Mouse (Mus musculus) liver, embryonic 14.5 days (tissue): Measurements from ENCODE around the gene Rxra. TPM values are rescaled to one million over a fixed set of nuclear protein-coding genes. Genes with fewer than 3 reads are reported as not detected.

Experiments used
- ATAC-seq: fragments of 200-750 bp; cut with Nextera tagmentation; 2 replicates; pipeline ENCODE4 v1.8.0; 2017; ENCODE audit warnings: moderate number of reproducible peaks, mild to moderate bottlenecking, moderate library complexity; ENCODE audit not compliant: insufficient read depth
- DNase-seq, 3 experiments: peaks; one replicate each; pipeline ENCODE4 v3.0.0-alpha.2; 2012 to 2013; ENCODE audit warnings: low read depth in 3 of 3, low spot score in 3 of 3
- H3K27ac ChIP-seq: fragments of 300-500 bp; sonication (generic); 2 replicates; pipeline ENCODE4 v1.5.1; 2014; ENCODE audit warnings: moderate library complexity, mild to moderate bottlenecking, control low read depth, inconsistent platforms
- H3K27me3 ChIP-seq: fragments of 300-500 bp; sonication (generic); 2 replicates; pipeline ENCODE4 v1.6.1; 2014; ENCODE audit warnings: mild to moderate bottlenecking, low read length, moderate library complexity; ENCODE audit not compliant: control insufficient read depth, insufficient read depth
- H3K36me3 ChIP-seq: fragments of 300-500 bp; sonication (generic); replicated peaks from 2 replicates; pipeline ENCODE4 v1.6.1; 2014; ENCODE audit warnings: low read depth; ENCODE audit not compliant: control insufficient read depth, insufficient read depth
- H3K4me1 ChIP-seq, 2 experiments: fragments of 200-500 bp in 1 of 2; fragments of 300-500 bp in 1 of 2; sonication (generic) in 1 of 2; replicated peaks; 2 replicates each; pipeline ENCODE4 v1.6.1; 2012 to 2014; ENCODE audit warnings: antibody characterized with exemption in 1 of 2, inconsistent platforms in 1 of 2, low read length in 1 of 2; ENCODE audit not compliant: control insufficient read depth in 2 of 2, insufficient read depth in 2 of 2
- H3K4me2 ChIP-seq: fragments of 300-500 bp; sonication (generic); 2 replicates; pipeline ENCODE4 v1.6.1; 2014; ENCODE audit warnings: low read depth, mild to moderate bottlenecking, control low read depth, moderate library complexity
- H3K4me3 ChIP-seq, 2 experiments: fragments of 200-500 bp in 1 of 2; fragments of 300-500 bp in 1 of 2; sonication (generic) in 1 of 2; 2 replicates each; pipeline ENCODE4 v1.5.1; 2012 to 2014; ENCODE audit warnings: low read depth in 2 of 2, low read length in 2 of 2, mild to moderate bottlenecking in 2 of 2, control low read depth in 1 of 2, inconsistent platforms in 1 of 2, moderate library complexity in 1 of 2; ENCODE audit not compliant: insufficient read depth in 1 of 2
- H3K9ac ChIP-seq: fragments of 300-500 bp; sonication (generic); replicated peaks from 2 replicates; pipeline ENCODE4 v1.6.1; 2014; ENCODE audit warnings: mild to moderate bottlenecking, control low read depth, moderate library complexity
- H3K9me3 ChIP-seq: fragments of 300-500 bp; sonication (generic); 2 replicates; pipeline ENCODE4 v1.6.1; 2016; ENCODE audit warnings: low read length, mixed read lengths; ENCODE audit not compliant: control insufficient read depth
- CTCF ChIP-seq: IDR thresholded peaks from 2 replicates; pipeline ENCODE4 v1.5.1; 2016; ENCODE audit warnings: antibody characterized with exemption, low read depth, control low read depth
- EP300 ChIP-seq: IDR thresholded peaks from 2 replicates; pipeline ENCODE4 v1.6.1; 2016; ENCODE audit warnings: antibody characterized with exemption, low read depth
- WGBS: fragments of 180-500 bp; shearing (Covaris S2); extraction: QIAGEN DNeasy Blood & Tissue Kit; methylation state at CpG from one replicate; pipeline ENCODE4 v1.1.7; 2014; ENCODE audit not compliant: insufficient replicate concordance; 5-methylcytosine and 5-hydroxymethylcytosine counted together
- polyA plus RNA-seq, 2 experiments: library from polyadenylated mRNA; depleted of rRNA in 1 of 2; stranded (reverse) in 1 of 2; unstranded in 1 of 2; fragments of >200 nt; fragmentation: Nextera tagmentation in 1 of 2; extraction: Ambion mirVana in 1 of 2; gene quantifications; 2 replicates each; pipeline versions ENCODE4 v1.2.1 to v1.2.3; 2012 to 2014

Rxra gene
- polyA plus RNA-seq, 2 experiments: 2.4 to 7.5 TPM

GRCm38 (mm10) chr2:27740091-27740608, 63.9 kb downstream of the Rxra start:
- H3K36me3 ChIP-seq: peaks cover 4% of the 10 kb centered on the region; the same call in 1 of the 2 replicates
- peaks cover 6 to 13% of the 10 kb centered on the region in 2 experiments for H3K4me1 ChIP-seq
- peak; percentile 78 to 82 (median 82) for DNase-seq
- 3% methylated on average over 16 of the region's 16 CpGs for WGBS
- H3K4me3 ChIP-seq: no peak overlapping the region
- no peaks in the 10 kb centered on the region for H3K9me3 ChIP-seq
- TF ChIP-seq EP300: 0 out of 2 replicates have a peak, but pooled peaks have one; percentile 9
- TF ChIP-seq CTCF: peak; percentile 83
- H3K4me2 ChIP-seq: peak overlapping the region; percentile 43
- peak; percentile 89 for ATAC-seq
- H3K9ac ChIP-seq: peak overlapping the region; percentile 4; the same call in 1 of the 2 replicates
- no peak overlapping the region for H3K27ac ChIP-seq
- H3K27me3 ChIP-seq: no peaks in the 10 kb centered on the region

- Histone ChIP-seq H3K4me2 (no peak overlapping the region), H3K4me3 (no peak overlapping the region), H3K27ac (no peak overlapping the region), H3K36me3 (peaks cover 4% of the 10 kb centered on the region; the same call in 1 of the 2 replicates), H3K9me3 (no peaks in the 10 kb centered on the region), H3K4me1 (peaks cover 6 to 16% of the 10 kb centered on the region in 2 experiments), H3K9ac (no peak overlapping the region), H3K27me3 (no peaks in the 10 kb centered on the region)
- TF ChIP-seq EP300: no peak
- no peak for TF ChIP-seq CTCF
- no peak for DNase-seq
- no peak for ATAC-seq
- WGBS: 54% methylated on average over 1 of the region's 1 CpGs
These were observed 66.9 kb downstream of the Rxra start for GRCm38 (mm10) chr2:27743177-27743576.

GRCm38 (mm10) chr2:27743863-27744611, 67.8 kb downstream of the Rxra start:
- peaks cover 4% of the 10 kb centered on the region; the same call in 1 of the 2 replicates for H3K36me3 ChIP-seq
- H3K27me3 ChIP-seq: no peaks in the 10 kb centered on the region
- H3K27ac ChIP-seq: no peak overlapping the region
- H3K9me3 ChIP-seq: no peaks in the 10 kb centered on the region
- no peak for TF ChIP-seq EP300
- TF ChIP-seq CTCF: no peak
- 66% methylated on average over 7 of the region's 7 CpGs for WGBS
- peaks cover 6 to 16% of the 10 kb centered on the region in 2 experiments for H3K4me1 ChIP-seq
- ATAC-seq (no peak), DNase-seq (no peak)
- no peak overlapping the region for H3K4me3 ChIP-seq
- no peak overlapping the region for H3K9ac ChIP-seq
- no peak overlapping the region for H3K4me2 ChIP-seq

- no peak overlapping the region for H3K4me2 ChIP-seq
- WGBS: 33% methylated on average over 13 of the region's 13 CpGs
- no peaks in the 10 kb centered on the region for H3K27me3 ChIP-seq
- H3K4me1 ChIP-seq: peaks cover 4 to 14% of the 10 kb centered on the region in 2 experiments
- no peak overlapping the region for H3K9ac ChIP-seq
- DNase-seq (no peak), ATAC-seq (no peak)
- H3K9me3 ChIP-seq: no peaks in the 10 kb centered on the region
- TF ChIP-seq EP300 (no peak), CTCF (no peak)
- H3K4me3 ChIP-seq: no peak overlapping the region
- no peak overlapping the region for H3K27ac ChIP-seq
- H3K36me3 ChIP-seq: peaks cover 4% of the 10 kb centered on the region; the same call in 1 of the 2 replicates
These were observed 68.5 kb downstream of the Rxra start for GRCm38 (mm10) chr2:27744612-27745351.
